Mouse (Mus musculus): ENCODE measurements at regions not wholly inside any gene's neighbourhood (a gene's known extent, or its start where the extent isn't known, plus 50 kb on each side); places are given as distances from the start of the nearest gene placed in this dataset.

- no peak overlapping the region for H3K4me3 ChIP-seq (ENCODE audit: low read length)
- no peaks in the 10 kb centered on the region for H3K9me3 ChIP-seq (replicated peaks; ENCODE audit: control insufficient read depth, low read length)
- WGBS, result 61% methylated on average over 11 of the region's 11 CpGs
- H3K9ac ChIP-seq (ENCODE audit: low read length), result no peak overlapping the region
- no peaks in the 10 kb centered on the region for H3K27me3 ChIP-seq (ENCODE audit: control insufficient read depth, insufficient read depth, low read length)
- no peak overlapping the region for H3K4me2 ChIP-seq (ENCODE audit: low read depth, low read length)
- no peaks in the 10 kb centered on the region for H3K36me3 ChIP-seq (ENCODE audit: control insufficient read depth, insufficient read depth)
- no peak overlapping the region for H3K27ac ChIP-seq (ENCODE audit: low read length)
- no peak for ATAC-seq (replicated peaks; ENCODE audit: extremely low read depth, insufficient read depth, low FRiP score)
- no peaks in the 10 kb centered on the region for H3K4me1 ChIP-seq (ENCODE audit: control insufficient read depth, insufficient read depth, low read length)
Measured at GRCm38 (mm10) chr10:122230746-122231145, 133.6 kb upstream of the Rxylt1 start.

GRCm38 (mm10) chr10:122225679-122226078 lies 128.5 kb upstream of the Rxylt1 start:
- ATAC-seq (replicated peaks; ENCODE audit: extremely low read depth, insufficient read depth, low FRiP score), result no peak
- Histone ChIP-seq H3K4me3 (ENCODE audit: low read length) (no peak overlapping the region), H3K36me3 (ENCODE audit: control insufficient read depth, insufficient read depth) (no peaks in the 10 kb centered on the region), H3K4me2 (ENCODE audit: low read depth, low read length) (no peak overlapping the region), H3K4me1 (ENCODE audit: control insufficient read depth, insufficient read depth, low read length) (no peaks in the 10 kb centered on the region), H3K9me3 (replicated peaks; ENCODE audit: control insufficient read depth, low read length) (no peaks in the 10 kb centered on the region), H3K27ac (ENCODE audit: low read length) (no peak overlapping the region), H3K27me3 (ENCODE audit: control insufficient read depth, insufficient read depth, low read length) (no peaks in the 10 kb centered on the region), H3K9ac (ENCODE audit: low read length) (no peak overlapping the region)
- WGBS, result 89% methylated on average over 8 of the region's 8 CpGs

DNA sequence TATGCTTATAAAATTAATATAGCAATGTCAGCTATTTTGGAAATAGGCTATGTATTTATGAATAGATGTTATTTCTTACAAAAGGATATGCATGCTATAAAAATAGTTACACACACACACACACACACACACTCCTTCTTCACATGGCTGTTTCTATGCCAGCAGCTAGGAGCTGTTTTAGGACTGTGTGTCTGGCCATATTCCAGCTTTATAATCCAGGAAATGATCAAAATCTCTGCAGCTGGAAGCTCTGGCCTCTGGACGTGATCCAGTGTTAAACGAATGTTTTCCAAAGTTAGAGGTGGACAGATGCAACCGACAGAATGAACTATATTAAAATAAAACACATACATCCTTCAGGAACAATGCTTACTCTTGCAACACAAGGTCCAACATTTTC lies 125.9 kb upstream of the Rxylt1 start:
- no peaks in the 10 kb centered on the region for H3K4me1 ChIP-seq (ENCODE audit: control insufficient read depth, insufficient read depth, low read length)
- ATAC-seq (replicated peaks; ENCODE audit: extremely low read depth, insufficient read depth, low FRiP score), result no peak
- H3K27me3 ChIP-seq (ENCODE audit: control insufficient read depth, insufficient read depth, low read length), result no peaks in the 10 kb centered on the region
- H3K9me3 ChIP-seq (replicated peaks; ENCODE audit: control insufficient read depth, low read length), result no peaks in the 10 kb centered on the region
- no peak overlapping the region for H3K27ac ChIP-seq (ENCODE audit: low read length)
- H3K4me3 ChIP-seq (ENCODE audit: low read length), result no peak overlapping the region
- no peak overlapping the region for H3K4me2 ChIP-seq (ENCODE audit: low read depth, low read length)
- 50% methylated on average over 3 of the region's 3 CpGs for WGBS
- no peaks in the 10 kb centered on the region for H3K36me3 ChIP-seq (ENCODE audit: control insufficient read depth, insufficient read depth)
- no peak overlapping the region for H3K9ac ChIP-seq (ENCODE audit: low read length)

DNA sequence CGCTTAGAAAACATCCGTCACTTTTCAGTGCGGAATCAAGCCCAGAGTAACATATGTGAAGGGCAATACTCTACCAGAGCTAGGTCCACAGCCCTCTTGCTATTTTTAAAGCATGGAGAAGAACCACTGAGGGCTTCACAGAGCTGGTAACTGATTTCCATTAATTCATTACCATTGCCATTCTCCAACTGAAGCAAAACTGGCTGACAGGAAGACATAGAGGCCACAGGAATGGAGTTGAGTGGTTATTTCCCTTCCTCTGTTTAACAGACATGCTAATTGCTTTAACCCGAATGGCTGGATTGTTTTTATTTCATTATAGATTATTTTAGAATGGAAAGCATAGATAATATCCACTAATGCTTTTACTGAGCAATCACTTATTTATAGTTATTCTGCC lies 120.4 kb upstream of the Rxylt1 start:
- Histone ChIP-seq H3K4me3 (ENCODE audit: low read length) (no peak overlapping the region), H3K9me3 (replicated peaks; ENCODE audit: control insufficient read depth, low read length) (no peaks in the 10 kb centered on the region), H3K4me2 (ENCODE audit: low read depth, low read length) (no peak overlapping the region), H3K9ac (ENCODE audit: low read length) (no peak overlapping the region), H3K36me3 (ENCODE audit: control insufficient read depth, insufficient read depth) (no peaks in the 10 kb centered on the region), H3K27ac (ENCODE audit: low read length) (no peak overlapping the region), H3K27me3 (ENCODE audit: control insufficient read depth, insufficient read depth, low read length) (no peaks in the 10 kb centered on the region), H3K4me1 (ENCODE audit: control insufficient read depth, insufficient read depth, low read length) (no peaks in the 10 kb centered on the region)
- no peak for ATAC-seq (replicated peaks; ENCODE audit: extremely low read depth, insufficient read depth, low FRiP score)
- WGBS, result 82% methylated on average over 4 of the region's 4 CpGs

DNA sequence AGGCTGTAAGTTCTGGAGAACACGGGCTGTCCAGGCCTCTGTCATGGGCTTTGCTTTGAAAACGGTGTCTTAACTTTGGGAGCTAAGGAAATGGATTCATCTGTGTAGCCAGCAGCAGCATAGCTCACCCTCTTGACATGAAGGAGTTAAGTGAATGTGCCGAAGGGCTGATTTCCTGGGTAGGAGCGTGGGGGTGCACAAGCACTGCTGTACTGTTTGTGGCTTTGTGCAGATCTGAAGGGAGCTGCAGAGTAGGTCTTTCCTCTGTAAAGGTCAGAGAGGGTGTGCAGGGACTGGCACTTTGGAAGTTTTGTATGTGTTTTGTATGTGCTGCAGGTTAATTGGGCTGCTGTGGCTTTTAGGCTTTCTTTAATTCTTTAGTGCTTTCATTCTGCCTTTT lies 102.6 kb upstream of the Rxylt1 start:
- no peaks in the 10 kb centered on the region for H3K4me1 ChIP-seq (ENCODE audit: control insufficient read depth, insufficient read depth, low read length)
- no peaks in the 10 kb centered on the region for H3K36me3 ChIP-seq (ENCODE audit: control insufficient read depth, insufficient read depth)
- H3K9ac ChIP-seq (ENCODE audit: low read length), result no peak overlapping the region
- no peak overlapping the region for H3K27ac ChIP-seq (ENCODE audit: low read length)
- H3K9me3 ChIP-seq (replicated peaks; ENCODE audit: control insufficient read depth, low read length), result no peaks in the 10 kb centered on the region
- H3K27me3 ChIP-seq (ENCODE audit: control insufficient read depth, insufficient read depth, low read length), result no peaks in the 10 kb centered on the region
- 49% methylated on average over 4 of the region's 4 CpGs for WGBS
- no peak overlapping the region for H3K4me2 ChIP-seq (ENCODE audit: low read depth, low read length)
- H3K4me3 ChIP-seq (ENCODE audit: low read length), result no peak overlapping the region
- no peak for ATAC-seq (replicated peaks; ENCODE audit: extremely low read depth, insufficient read depth, low FRiP score)

DNA sequence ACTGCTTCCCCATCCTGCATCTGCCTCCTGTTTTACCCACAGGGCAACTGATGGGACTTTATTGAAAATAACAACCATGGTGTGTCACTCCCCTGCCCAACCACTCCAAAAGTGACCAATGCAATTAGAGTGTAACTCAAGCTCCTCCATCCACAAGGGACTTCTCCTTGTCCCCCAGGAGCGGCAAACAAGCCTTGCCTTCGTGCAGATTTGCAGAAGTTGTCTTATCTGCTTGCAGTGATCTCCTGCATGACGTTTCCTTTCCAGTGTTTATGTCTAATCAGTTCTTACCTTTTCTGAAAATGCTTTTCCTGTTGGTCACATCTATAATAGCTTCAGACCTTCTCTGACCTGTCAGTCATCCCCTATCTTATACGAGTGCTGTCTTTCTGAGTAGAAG lies 100.5 kb upstream of the Rxylt1 start:
- Histone ChIP-seq H3K9ac (ENCODE audit: low read length) (no peak overlapping the region), H3K4me1 (ENCODE audit: control insufficient read depth, insufficient read depth, low read length) (no peaks in the 10 kb centered on the region)

GRCm38 (mm10) chr10:122194139-122194538 lies 97.0 kb upstream of the Rxylt1 start:
- H3K4me1 ChIP-seq (ENCODE audit: control insufficient read depth, insufficient read depth, low read length), result no peaks in the 10 kb centered on the region
- H3K9ac ChIP-seq (ENCODE audit: low read length), result no peak overlapping the region
- H3K27me3 ChIP-seq (ENCODE audit: control insufficient read depth, insufficient read depth, low read length), result no peaks in the 10 kb centered on the region
- no peak overlapping the region for H3K4me3 ChIP-seq (ENCODE audit: low read length)
- no peak overlapping the region for H3K27ac ChIP-seq (ENCODE audit: low read length)
- no peak for ATAC-seq (replicated peaks; ENCODE audit: extremely low read depth, insufficient read depth, low FRiP score)
- WGBS, result 82% methylated on average over 9 of the region's 9 CpGs
- H3K4me2 ChIP-seq (ENCODE audit: low read depth, low read length), result no peak overlapping the region
- no peaks in the 10 kb centered on the region for H3K9me3 ChIP-seq (replicated peaks; ENCODE audit: control insufficient read depth, low read length)
- H3K36me3 ChIP-seq (ENCODE audit: control insufficient read depth, insufficient read depth), result no peaks in the 10 kb centered on the region

More for the DNA sequence above, 100.5 kb upstream of the Rxylt1 start:
- H3K27me3 ChIP-seq (ENCODE audit: control insufficient read depth, insufficient read depth, low read length), result no peaks in the 10 kb centered on the region
- no peak overlapping the region for H3K27ac ChIP-seq (ENCODE audit: low read length)
- no peaks in the 10 kb centered on the region for H3K36me3 ChIP-seq (ENCODE audit: control insufficient read depth, insufficient read depth)
- 50% methylated on average over 4 of the region's 4 CpGs for WGBS
- H3K9me3 ChIP-seq (replicated peaks; ENCODE audit: control insufficient read depth, low read length), result no peaks in the 10 kb centered on the region
- no peak overlapping the region for H3K4me2 ChIP-seq (ENCODE audit: low read depth, low read length)
- ATAC-seq (replicated peaks; ENCODE audit: extremely low read depth, insufficient read depth, low FRiP score), result no peak
- no peak overlapping the region for H3K4me3 ChIP-seq (ENCODE audit: low read length)

DNA sequence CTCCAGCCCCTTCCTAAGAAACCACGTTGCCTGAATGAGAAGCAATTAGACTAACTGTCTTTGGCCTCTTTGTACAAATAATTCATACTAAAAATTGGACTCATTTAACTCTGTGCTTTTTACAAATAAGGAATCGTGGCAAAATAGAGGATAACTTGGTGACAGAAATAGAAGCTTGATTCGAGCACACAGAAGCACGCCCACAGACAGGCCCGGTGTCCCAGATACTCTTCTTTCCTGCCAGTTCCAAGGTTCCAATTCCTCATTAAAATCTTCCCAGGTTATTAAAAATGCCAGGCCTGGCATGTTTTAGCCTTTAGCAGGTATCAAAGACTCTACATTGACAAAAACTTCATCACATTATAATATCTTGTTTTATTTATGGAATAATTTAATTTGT lies 96.2 kb upstream of the Rxylt1 start:
- WGBS, result 79% methylated on average over 5 of the region's 5 CpGs
- ATAC-seq (replicated peaks; ENCODE audit: extremely low read depth, insufficient read depth, low FRiP score), result no peak
- H3K4me3 ChIP-seq (ENCODE audit: low read length), result no peak overlapping the region

DNA sequence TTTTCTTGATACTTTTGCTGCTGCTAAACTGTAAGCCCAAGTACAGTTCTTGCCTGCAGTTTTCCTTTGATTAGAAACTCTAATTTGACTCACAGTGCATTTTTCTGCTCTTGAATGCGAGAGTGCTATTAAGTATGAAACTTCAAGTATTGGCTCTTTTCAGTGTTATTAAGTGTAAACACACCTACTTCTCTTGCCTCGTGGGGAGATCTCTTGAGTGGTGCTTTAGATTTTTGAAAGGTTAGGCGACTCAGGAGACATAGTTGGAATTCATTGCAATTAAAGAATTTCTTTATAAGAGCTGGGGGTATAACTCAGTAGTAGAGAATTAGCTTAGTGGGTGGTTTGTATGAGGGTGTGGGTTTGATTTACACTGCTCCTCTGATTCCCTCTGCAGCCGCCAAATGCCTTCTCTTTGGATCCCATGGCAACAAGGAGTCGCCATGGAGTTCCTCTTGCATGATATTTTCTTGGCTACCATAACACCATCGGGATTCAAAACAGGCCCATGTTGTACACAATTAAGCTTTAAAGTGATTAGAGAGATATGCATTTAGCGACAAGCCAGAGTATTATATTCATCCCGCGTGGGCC lies 88.1 kb upstream of the Rxylt1 start:
- H3K4me1 ChIP-seq (ENCODE audit: control insufficient read depth, insufficient read depth, low read length), result no peaks in the 10 kb centered on the region
- H3K36me3 ChIP-seq (ENCODE audit: control insufficient read depth, insufficient read depth), result no peaks in the 10 kb centered on the region
- H3K9me3 ChIP-seq (replicated peaks; ENCODE audit: control insufficient read depth, low read length), result no peaks in the 10 kb centered on the region
- 84% methylated on average over 9 of the region's 9 CpGs for WGBS
- H3K9ac ChIP-seq (ENCODE audit: low read length), result no peak overlapping the region
- no peak for ATAC-seq (replicated peaks; ENCODE audit: extremely low read depth, insufficient read depth, low FRiP score)
- no peak overlapping the region for H3K4me2 ChIP-seq (ENCODE audit: low read depth, low read length)
- no peak overlapping the region for H3K4me3 ChIP-seq (ENCODE audit: low read length)
- H3K27ac ChIP-seq (ENCODE audit: low read length), result no peak overlapping the region
- H3K27me3 ChIP-seq (ENCODE audit: control insufficient read depth, insufficient read depth, low read length), result no peaks in the 10 kb centered on the region

More for the DNA sequence above, 96.2 kb upstream of the Rxylt1 start:
- no peak overlapping the region for H3K9ac ChIP-seq (ENCODE audit: low read length)
- H3K9me3 ChIP-seq (replicated peaks; ENCODE audit: control insufficient read depth, low read length), result no peaks in the 10 kb centered on the region
- no peak overlapping the region for H3K27ac ChIP-seq (ENCODE audit: low read length)
- no peaks in the 10 kb centered on the region for H3K27me3 ChIP-seq (ENCODE audit: control insufficient read depth, insufficient read depth, low read length)
- H3K4me2 ChIP-seq (ENCODE audit: low read depth, low read length), result no peak overlapping the region
- H3K4me1 ChIP-seq (ENCODE audit: control insufficient read depth, insufficient read depth, low read length), result no peaks in the 10 kb centered on the region
- no peaks in the 10 kb centered on the region for H3K36me3 ChIP-seq (ENCODE audit: control insufficient read depth, insufficient read depth)
